Mouse (Mus musculus) heart, embryonic 12.5 days (tissue): ENCODE measurements at regions not wholly inside any gene's neighbourhood (a gene's known extent, or its start where the extent isn't known, plus 50 kb on each side); places are given as distances from the start of the nearest gene placed in this dataset.

Experiments used
- ATAC-seq: fragments of 200-750 bp; cut with Nextera tagmentation; 2 replicates; pipeline ENCODE4 v1.8.0; 2017; ENCODE audit warnings: moderate TSS enrichment, moderate library complexity; ENCODE audit not compliant: insufficient number of reproducible peaks, low FRiP score
- H3K27ac ChIP-seq: fragments of 300-500 bp; sonication (generic); 2 replicates; pipeline ENCODE4 v1.5.1; 2016; ENCODE audit warnings: mild to moderate bottlenecking, moderate library complexity; ENCODE audit not compliant: poor library complexity, severe bottlenecking
- H3K27me3 ChIP-seq: fragments of 300-500 bp; sonication (generic); replicated peaks from 2 replicates; pipeline ENCODE4 v1.6.1; 2016; ENCODE audit warnings: mild to moderate bottlenecking, moderate library complexity
- H3K36me3 ChIP-seq: fragments of 300-500 bp; sonication (generic); 2 replicates; pipeline ENCODE4 v1.6.1; 2016; ENCODE audit warnings: mild to moderate bottlenecking, moderate library complexity
- H3K4me1 ChIP-seq: fragments of 300-500 bp; sonication (generic); replicated peaks from 2 replicates; pipeline ENCODE4 v1.6.1; 2016; ENCODE audit warnings: mild to moderate bottlenecking
- H3K4me2 ChIP-seq: fragments of 300-500 bp; sonication (generic); 2 replicates; pipeline ENCODE4 v1.6.1; 2016; ENCODE audit warnings: mild to moderate bottlenecking, moderate library complexity
- H3K4me3 ChIP-seq: fragments of 300-500 bp; sonication (generic); 2 replicates; pipeline ENCODE4 v1.5.1; 2016; ENCODE audit warnings: mild to moderate bottlenecking
- H3K9ac ChIP-seq: fragments of 300-500 bp; sonication (generic); 2 replicates; pipeline ENCODE4 v1.6.1; 2016; ENCODE audit warnings: mild to moderate bottlenecking, moderate library complexity
- H3K9me3 ChIP-seq: fragments of 300-500 bp; sonication (generic); replicated peaks from 2 replicates; pipeline ENCODE4 v1.6.1; 2016; ENCODE audit warnings: mild to moderate bottlenecking, moderate library complexity
- WGBS: fragments of 180-500 bp; shearing (Covaris S2); methylation state at CpG from one replicate; pipeline ENCODE4 v1.1.7; 2016; 5-methylcytosine and 5-hydroxymethylcytosine counted together

DNA sequence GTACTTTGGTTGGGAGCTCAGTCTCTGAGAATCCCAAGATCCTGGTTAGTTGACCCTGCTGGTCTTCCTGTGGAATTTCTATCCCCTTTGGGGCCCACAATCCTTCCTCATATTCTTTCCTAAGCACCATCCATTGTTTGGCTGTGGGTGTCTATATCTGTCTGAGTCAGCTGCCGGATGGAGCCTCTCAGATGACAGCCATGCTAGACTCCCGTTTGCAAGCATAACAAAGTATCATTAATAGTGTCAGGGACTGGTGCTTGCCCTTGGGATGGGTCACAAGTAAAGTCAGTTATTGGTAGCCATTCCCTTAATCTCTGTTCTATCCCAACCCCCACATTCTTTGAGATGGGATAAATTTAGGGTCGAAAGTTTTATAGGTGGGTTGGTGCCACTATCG is 382.1 kb upstream of the Pou3f3 start:
- no peak for ATAC-seq
- Histone ChIP-seq H3K4me2 (no peak overlapping the region), H3K4me3 (no peak overlapping the region), H3K9me3 (no peaks in the 10 kb centered on the region), H3K27me3 (no peaks in the 10 kb centered on the region), H3K9ac (no peak overlapping the region), H3K27ac (no peak overlapping the region), H3K4me1 (no peaks in the 10 kb centered on the region), H3K36me3 (no peaks in the 10 kb centered on the region)
- WGBS: 73% methylated on average over 4 of the region's 4 CpGs

DNA sequence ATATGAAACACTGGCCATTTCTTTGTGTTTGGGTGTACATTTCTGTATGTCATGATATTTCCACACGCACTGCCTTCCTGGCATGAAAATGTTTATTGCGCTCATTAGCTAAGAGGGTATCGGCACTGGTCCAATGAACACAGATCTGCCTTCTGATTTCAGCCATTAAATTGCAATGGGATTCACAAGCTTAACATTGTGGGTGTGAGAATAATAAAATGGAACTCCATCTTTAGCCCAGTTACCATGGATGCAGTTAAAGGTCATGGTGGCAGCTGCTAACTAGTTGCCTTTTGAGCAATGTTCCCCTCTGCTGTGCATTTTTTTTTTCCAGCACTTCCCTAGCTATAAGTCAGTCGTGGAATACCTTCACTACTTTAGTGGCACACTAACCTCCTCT is 343.7 kb upstream of the Pou3f3 start:
- H3K4me2 ChIP-seq: no peak overlapping the region
- no peak overlapping the region for H3K4me3 ChIP-seq
- H3K9ac ChIP-seq: no peak overlapping the region
- WGBS: 80% methylated on average over 4 of the region's 4 CpGs
- no peaks in the 10 kb centered on the region for H3K4me1 ChIP-seq
- no peak overlapping the region for H3K27ac ChIP-seq
- no peak for ATAC-seq
- H3K27me3 ChIP-seq: no peaks in the 10 kb centered on the region
- no peaks in the 10 kb centered on the region for H3K9me3 ChIP-seq
- H3K36me3 ChIP-seq: no peaks in the 10 kb centered on the region

DNA sequence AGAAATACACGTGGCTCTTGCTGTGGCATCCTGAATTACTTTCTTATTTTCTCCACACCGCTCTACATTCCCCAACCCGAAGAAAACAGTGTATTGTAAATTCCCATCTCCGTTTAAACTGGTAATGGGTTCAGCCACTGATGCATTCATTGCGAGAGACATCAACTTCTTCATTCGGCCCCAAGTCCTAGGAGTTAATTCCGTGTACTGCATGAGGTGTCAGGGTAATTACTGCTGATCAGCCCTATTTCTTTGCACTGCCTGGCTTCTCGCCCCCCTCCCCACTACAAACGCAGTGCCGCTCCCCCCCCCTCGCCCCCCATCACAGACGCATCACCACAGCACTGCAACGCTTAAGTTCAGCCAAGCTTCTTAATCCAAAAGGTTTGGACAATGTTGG is 343.2 kb upstream of the Pou3f3 start:
- no peak for ATAC-seq
- Histone ChIP-seq H3K9ac (no peak overlapping the region), H3K4me1 (no peaks in the 10 kb centered on the region), H3K9me3 (no peaks in the 10 kb centered on the region), H3K27me3 (no peaks in the 10 kb centered on the region), H3K4me2 (no peak overlapping the region), H3K36me3 (no peaks in the 10 kb centered on the region), H3K4me3 (no peak overlapping the region), H3K27ac (no peak overlapping the region)
- WGBS: 75% methylated on average over 13 of the region's 13 CpGs

DNA sequence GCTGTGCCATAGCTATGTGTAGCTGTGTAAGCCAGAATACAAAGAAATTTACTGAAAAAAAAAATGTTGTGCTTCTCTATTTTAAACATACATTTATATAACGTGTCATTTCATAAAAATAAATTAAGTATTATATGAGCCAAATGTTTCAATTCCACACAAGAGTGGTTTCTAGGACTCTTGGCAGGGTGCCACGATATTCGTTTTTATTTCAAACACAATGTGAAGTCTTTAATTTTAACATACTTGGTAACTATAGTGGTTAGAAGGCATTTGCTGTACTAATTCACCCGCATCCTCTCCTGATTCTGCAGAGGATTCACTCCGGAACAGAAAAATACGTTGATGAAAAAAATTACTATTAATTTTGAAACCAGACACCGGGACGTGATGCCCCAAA is 342.5 kb upstream of the Pou3f3 start:
- no peaks in the 10 kb centered on the region for H3K4me1 ChIP-seq
- no peaks in the 10 kb centered on the region for H3K27me3 ChIP-seq
- WGBS: 81% methylated on average over 8 of the region's 8 CpGs
- H3K9me3 ChIP-seq: no peaks in the 10 kb centered on the region
- H3K4me3 ChIP-seq: no peak overlapping the region
- H3K4me2 ChIP-seq: no peak overlapping the region
- H3K36me3 ChIP-seq: no peaks in the 10 kb centered on the region
- H3K9ac ChIP-seq: no peak overlapping the region
- H3K27ac ChIP-seq: no peak overlapping the region
- ATAC-seq: no peak

DNA sequence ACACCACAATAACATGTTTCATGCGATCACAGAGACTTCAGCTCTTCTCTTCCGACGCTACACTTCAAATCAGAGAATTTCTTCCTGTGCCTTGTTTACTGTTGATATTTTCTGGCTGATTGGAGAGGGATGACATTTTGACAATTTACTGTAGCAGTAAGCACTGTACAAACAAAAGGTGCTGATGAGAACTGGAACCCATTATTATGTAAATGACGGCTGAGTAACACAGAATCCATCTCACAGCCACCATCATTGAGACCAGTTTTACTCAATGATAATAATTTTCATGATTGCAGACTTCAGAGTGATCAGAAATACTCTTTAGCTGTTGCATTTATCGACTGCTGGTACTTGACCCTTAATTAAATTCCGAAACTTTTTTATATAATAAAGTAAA is 341.5 kb upstream of the Pou3f3 start:
- H3K36me3 ChIP-seq: no peaks in the 10 kb centered on the region
- H3K4me2 ChIP-seq: no peak overlapping the region
- H3K27ac ChIP-seq: no peak overlapping the region
- H3K4me1 ChIP-seq: no peaks in the 10 kb centered on the region
- no peak overlapping the region for H3K4me3 ChIP-seq
- ATAC-seq: no peak
- H3K9me3 ChIP-seq: no peaks in the 10 kb centered on the region
- 77% methylated on average over 6 of the region's 6 CpGs for WGBS
- no peak overlapping the region for H3K9ac ChIP-seq
- H3K27me3 ChIP-seq: no peaks in the 10 kb centered on the region

DNA sequence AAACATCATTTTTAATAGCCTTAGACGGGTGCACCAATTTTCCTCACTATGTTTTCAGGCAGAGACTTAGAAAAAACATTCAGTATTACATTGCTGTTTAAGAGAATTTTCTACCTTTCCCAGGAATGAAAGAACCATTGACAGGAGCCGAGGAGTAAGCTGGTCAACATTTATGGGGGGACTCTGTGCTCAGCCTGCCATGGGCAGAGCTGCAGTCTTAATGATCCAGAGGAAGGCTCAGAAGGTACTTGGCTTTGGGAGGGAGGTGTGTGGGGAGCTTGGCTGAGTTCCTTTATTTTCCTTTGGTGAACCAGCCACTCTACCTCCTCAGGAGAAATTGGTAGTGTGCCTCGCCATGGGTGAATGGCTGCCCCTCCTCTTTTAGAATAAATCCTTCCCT is 333.1 kb upstream of the Pou3f3 start:
- H3K27me3 ChIP-seq: no peaks in the 10 kb centered on the region
- no peak overlapping the region for H3K27ac ChIP-seq
- H3K4me2 ChIP-seq: no peak overlapping the region
- H3K9ac ChIP-seq: no peak overlapping the region
- no peak for ATAC-seq
- no peaks in the 10 kb centered on the region for H3K9me3 ChIP-seq
- H3K4me3 ChIP-seq: no peak overlapping the region
- H3K36me3 ChIP-seq: no peaks in the 10 kb centered on the region
- 73% methylated on average over 3 of the region's 3 CpGs for WGBS
- H3K4me1 ChIP-seq: no peaks in the 10 kb centered on the region

DNA sequence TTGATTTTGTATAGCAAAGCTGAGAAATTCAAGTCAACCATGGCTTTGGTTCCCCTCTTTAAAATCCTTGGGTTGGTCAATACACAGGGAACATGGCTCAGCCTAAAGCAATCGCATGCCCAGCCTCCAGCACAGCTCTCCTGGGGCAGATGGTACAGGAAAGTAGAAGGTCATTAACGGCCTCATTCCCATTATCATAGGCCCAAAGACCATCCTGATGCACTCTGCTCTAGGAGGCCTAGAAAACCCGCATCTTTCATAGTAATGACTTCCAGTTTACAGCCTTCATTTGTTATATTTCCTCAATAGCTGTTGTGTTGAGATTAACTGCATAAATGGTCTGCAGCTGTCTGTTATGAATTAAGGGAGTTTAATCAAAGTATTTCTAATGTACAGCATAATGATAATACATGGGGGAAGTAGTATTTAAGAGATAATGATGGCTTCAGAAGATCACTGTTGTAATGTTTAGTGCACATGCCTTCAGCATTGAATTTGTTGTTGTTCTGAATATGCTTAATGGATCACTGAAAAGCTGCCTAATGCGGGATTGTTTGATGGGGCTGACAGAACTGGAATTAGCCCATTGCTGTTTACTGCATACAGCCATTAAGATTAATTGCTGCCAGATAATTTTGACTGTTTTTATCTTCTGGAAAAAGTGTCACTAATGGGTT is 329.8 kb upstream of the Pou3f3 start:
- Histone ChIP-seq H3K9me3 (no peaks in the 10 kb centered on the region), H3K4me1 (no peaks in the 10 kb centered on the region), H3K36me3 (no peaks in the 10 kb centered on the region), H3K9ac (no peak overlapping the region), H3K27me3 (no peaks in the 10 kb centered on the region), H3K4me3 (no peak overlapping the region), H3K4me2 (no peak overlapping the region), H3K27ac (no peak overlapping the region)
- no peak for ATAC-seq
- WGBS: 73% methylated on average over 4 of the region's 4 CpGs

DNA sequence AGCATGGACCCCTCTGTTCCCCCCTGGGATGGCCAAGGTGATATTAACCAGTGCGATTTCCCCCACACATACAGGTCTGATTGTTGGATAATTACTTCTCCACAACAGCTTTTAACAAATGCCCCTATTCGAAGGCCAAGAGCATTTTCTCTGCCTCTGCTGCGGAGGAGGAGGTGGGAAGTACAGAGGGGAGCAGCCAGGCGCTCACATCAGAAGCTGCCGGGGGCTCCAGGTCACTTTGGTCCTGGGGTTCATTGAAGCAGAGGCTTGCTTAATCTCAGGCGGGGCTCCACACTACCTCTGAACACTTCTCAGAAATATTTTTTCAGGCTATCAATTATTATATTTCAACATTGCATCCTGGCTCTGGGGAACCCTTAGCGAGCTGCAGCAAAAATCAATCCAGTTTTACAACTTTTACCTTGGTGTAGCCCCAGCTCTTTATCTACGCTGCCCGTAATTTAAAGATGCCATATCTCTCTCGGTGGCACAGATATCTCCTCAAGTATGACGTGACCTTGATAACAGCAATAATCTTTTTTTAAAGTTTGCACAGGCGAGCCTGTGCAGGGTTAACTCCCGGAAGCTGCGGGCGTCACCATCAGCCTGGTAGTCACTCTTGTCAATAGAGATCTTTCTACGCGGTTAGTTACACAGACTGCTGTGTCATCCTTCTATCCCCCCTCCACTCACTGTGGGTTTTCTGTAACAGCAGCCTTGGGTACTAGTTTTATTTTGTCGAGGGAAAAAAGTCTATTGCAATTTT is 307.5 kb upstream of the Pou3f3 start:
- peak overlapping the region; percentile 17 for H3K4me2 ChIP-seq
- H3K27ac ChIP-seq: no peak overlapping the region
- no peak for ATAC-seq
- H3K27me3 ChIP-seq: no peaks in the 10 kb centered on the region
- no peaks in the 10 kb centered on the region; the same call in 1 of the 2 replicates for H3K4me1 ChIP-seq
- H3K9ac ChIP-seq: no peak overlapping the region
- 36% methylated on average over 18 of the region's 18 CpGs for WGBS
- H3K36me3 ChIP-seq: no peaks in the 10 kb centered on the region
- no peak overlapping the region for H3K4me3 ChIP-seq
- no peaks in the 10 kb centered on the region for H3K9me3 ChIP-seq

DNA sequence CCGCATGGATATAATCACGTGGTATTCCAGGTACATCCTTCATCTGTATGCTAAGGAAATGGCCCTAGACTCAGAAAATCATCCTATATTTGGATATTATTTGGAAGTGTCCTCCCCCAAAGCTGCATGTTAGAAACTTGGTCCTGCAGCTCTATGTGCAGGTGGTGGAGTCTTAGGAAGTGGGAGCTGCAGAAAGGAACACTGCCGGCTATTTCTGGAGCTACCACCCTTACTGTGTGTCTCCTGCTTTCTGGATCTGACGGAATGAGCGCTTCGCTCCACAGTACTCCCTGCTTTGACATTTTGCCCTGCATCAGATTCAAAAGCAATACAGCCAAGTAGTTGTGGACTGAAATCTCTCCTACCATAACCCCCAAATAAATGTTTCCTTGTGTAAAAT is 306.8 kb upstream of the Pou3f3 start:
- 79% methylated on average over 6 of the region's 6 CpGs for WGBS
- H3K4me2 ChIP-seq: no peak overlapping the region

DNA sequence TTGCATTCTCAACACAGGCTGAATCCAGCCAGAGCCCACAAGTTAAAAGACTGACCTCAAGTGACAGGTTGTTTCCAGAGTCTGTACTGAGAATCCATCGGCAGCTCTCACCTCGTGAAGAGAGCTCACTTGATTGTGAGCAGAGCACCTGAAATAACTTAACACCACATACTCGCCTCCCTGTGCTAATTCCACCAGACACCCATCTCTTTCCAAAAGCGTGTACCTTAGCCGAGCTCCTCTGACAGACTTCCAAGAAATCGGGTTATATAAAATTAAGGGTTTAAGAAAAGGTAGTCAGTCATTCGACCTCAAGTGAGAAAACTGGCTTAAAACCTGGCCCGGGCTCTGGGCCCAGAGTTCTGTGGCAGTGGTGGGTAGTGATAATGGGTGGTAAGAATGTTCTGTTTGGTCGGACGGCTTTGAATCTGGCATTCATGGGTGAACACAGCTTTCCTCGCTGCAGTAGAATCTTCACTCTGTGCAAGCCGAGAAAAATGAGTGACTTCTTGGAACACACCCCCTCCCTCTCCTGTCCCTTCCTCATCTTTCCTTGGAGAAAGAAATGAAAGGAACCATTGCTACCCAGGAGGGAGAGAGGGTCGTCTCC is 299.8 kb upstream of the Pou3f3 start:
- no peak overlapping the region for H3K27ac ChIP-seq
- H3K9ac ChIP-seq: no peak overlapping the region
- H3K4me3 ChIP-seq: no peak overlapping the region
- H3K4me1 ChIP-seq: no peaks in the 10 kb centered on the region
- no peaks in the 10 kb centered on the region for H3K36me3 ChIP-seq
- WGBS: 70% methylated on average over 13 of the region's 13 CpGs
- H3K27me3 ChIP-seq: no peaks in the 10 kb centered on the region
- no peak for ATAC-seq
- no peak overlapping the region for H3K4me2 ChIP-seq
- no peaks in the 10 kb centered on the region for H3K9me3 ChIP-seq

More for the DNA sequence above, 306.8 kb upstream of the Pou3f3 start:
- no peak for ATAC-seq
- H3K27ac ChIP-seq: no peak overlapping the region
- no peaks in the 10 kb centered on the region for H3K36me3 ChIP-seq
- no peaks in the 10 kb centered on the region; the same call in 1 of the 2 replicates for H3K4me1 ChIP-seq
- H3K4me3 ChIP-seq: no peak overlapping the region
- no peak overlapping the region for H3K9ac ChIP-seq
- H3K9me3 ChIP-seq: no peaks in the 10 kb centered on the region
- no peaks in the 10 kb centered on the region for H3K27me3 ChIP-seq

DNA sequence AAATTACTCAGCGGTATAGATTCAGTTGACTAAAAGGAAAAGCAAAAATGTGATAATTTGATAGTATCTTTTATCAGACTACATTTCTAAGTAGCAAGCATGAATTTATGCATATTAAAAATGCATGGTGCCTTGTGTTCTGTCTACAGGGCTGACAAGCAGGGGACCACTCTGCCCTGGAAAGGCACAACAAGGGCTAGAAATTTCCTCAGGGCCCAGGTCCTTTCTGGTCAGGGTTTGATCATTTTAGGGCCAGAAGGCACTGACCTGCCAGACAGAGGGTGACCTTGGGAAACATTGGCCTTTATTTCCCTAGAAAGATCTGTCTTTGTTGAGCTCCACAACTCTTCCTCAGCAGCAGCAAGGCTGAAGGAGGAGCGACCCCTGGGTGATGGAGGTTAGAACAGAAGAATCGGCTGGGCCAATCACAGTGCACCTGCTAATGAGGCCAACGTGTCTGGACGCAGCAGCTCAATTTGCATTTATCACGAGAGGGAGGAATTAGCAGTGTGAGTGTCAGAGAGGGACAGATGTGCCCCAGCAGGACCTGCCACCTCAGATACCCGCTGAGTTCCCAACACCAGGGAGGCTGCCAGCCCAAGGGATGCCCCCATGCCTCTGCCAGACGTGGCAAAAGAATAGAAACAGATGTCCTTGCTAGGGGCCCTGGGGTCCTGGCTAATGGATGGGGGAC is 297.0 kb upstream of the Pou3f3 start:
- H3K27me3 ChIP-seq: no peaks in the 10 kb centered on the region
- ATAC-seq: no peak
- no peak overlapping the region for H3K9ac ChIP-seq
- no peak overlapping the region for H3K4me2 ChIP-seq
- 24% methylated on average over 8 of the region's 8 CpGs for WGBS
- H3K4me3 ChIP-seq: no peak overlapping the region
- no peak overlapping the region for H3K27ac ChIP-seq
- H3K36me3 ChIP-seq: no peaks in the 10 kb centered on the region
- H3K4me1 ChIP-seq: no peaks in the 10 kb centered on the region
- H3K9me3 ChIP-seq: 0 out of 2 replicates have a peak, but pooled peaks cover 3% of the 10 kb centered on the region
